Mouse (Mus musculus) telencephalon, adult 2 months (tissue): ENCODE measurements around the gene Cul7.

Experiments
- DNase-seq: peaks from one replicate; pipeline ENCODE4 v3.0.0-alpha.2; 2011; ENCODE audit warnings: low read depth, low spot score

Cul7 gene

DNA sequence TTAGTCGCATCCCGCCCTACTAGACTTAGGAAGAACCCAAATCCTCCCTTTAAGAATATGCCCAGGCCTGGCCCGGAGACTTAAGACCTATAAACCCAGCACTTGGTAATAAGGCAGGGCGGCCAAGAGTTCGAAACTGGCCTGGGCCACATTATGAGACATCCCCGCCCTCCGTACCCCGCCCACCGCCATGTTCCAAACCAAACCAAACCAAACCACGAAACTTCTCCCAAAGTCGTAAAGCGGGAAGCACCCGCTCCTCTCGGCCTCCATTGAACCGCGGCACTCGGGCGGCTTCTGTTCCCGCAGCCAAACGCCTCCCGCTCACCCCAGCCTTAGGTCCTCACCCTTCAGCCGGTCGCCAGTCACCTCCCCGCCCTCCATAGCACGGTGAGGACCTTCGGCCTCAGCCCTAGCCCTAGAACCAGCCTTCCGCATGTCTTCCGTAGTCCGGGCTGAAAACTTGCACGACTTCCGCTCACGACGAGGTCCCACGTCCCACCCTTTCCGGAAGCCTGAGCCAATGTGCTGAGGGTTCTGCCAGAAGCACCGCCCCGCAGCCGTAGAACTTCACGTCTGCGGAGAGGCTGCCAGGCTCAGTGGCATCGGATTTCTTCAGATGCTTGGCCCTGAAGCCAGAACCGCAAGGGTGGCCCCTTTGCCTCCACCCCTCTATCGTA is 23.9 kb downstream of the Cul7 start, which contains the start of gene Rrp36:
Rrp36 (minus strand) TSS at position 503 of the 680 bp plus-strand sequence.
- peak; percentile 88 for DNase-seq

GRCm38 (mm10) chr17:46674530-46675283 is 24.6 kb downstream of the Cul7 start:
- no peak for DNase-seq

- no peak for DNase-seq
Observed at GRCm38 (mm10) chr17:46678416-46678815, 28.3 kb downstream of the Cul7 start, which contains the start of gene Mea1. Gene Mea1 (plus strand): TSS chr17:46678793.

DNA sequence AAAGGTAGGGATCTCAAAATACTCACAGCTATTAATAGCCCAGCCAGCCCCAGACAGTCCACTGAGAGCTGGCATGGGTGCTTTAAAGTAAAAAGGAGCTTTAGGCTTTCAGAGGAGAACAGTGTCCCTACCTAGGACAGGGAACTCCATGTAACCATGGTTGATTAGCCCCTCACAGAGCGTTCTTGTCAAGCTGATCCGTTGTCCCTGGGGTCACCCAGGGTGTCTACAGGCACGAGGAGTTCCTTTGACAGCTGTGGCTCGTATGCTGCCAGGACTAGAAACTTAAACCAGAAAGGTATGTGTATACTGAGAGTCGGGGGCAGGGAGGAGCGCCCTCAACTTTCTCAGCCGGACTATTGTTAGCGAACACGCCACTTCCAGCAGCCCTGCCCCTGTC is 28.8 kb downstream of the Cul7 start:
- no peak for DNase-seq

GRCm38 (mm10) chr17:46679843-46680759 is 30.0 kb downstream of the Cul7 start:
- no peak for DNase-seq

DNA sequence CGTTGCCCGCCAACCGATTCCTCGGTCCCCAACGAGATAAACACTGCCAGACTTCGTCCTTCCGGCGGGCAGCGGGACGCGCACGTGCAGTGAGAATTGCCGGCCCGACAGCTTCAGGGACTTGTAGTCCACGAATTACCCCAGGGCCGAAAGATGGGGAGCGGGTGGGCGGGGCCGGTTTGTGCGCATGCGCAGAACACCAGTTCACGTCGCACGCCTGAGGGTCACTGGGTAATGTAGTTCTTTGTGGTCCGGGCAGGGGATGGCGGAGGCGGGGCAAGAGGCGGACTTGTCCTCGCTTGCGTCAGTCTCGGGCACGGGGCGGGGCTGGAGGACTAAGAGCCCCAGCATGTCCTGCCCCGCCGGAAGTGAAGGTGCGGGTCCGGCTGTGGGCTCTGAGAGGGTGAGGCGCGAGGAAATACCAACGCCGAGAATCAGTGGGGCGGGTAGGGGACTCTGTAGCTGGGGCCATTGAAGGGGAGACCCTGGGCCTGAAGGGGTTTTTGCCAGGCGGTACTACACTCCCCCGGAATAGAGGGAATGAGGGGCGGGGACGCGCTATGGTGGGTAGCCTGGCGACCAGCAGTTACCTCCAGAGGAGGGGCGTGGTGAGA is 30.7 kb downstream of the Cul7 start, which contains the start of gene Klhdc3:
Klhdc3 (minus strand) TSS at position 155 of the 614 bp plus-strand sequence.
- DNase-seq, result peak; percentile 99

GRCm38 (mm10) chr17:46681466-46682118 is 31.5 kb downstream of the Cul7 start:
- DNase-seq, result no peak

DNA sequence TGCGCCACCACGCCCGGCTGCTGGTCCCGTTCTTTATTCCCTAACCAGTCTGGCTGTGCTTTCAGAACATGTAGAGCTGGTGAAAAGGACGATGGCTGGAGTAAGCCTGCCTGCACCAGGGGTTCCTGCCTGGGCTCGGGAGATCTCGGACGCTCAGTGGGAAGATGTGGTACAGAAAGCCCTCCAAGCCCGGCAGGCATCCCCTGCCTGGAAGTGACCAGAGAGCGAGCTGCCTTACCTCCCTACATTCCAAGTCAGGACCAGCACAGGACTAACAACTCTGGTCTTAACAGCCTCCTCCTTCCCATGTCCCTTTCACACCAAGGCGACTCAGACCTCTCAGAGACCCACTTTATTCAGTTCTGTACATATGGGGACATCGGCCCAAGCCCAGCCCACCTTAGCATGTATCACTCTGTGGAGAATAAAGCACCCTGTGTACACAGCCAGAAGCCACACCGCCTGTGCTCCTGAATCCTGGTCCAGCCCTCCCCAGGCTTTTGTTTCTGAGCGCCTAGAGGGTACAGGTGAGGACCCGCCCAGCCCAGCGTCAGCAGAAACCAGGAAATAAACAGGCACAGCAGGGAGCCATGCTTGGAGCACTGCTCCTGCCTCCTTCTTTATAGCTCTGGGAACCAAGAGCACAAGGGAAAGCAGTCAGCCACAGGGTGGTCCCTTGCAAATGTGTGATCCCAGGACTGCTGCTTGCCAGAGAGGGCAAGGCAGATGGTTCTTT is 32.7 kb downstream of the Cul7 start:
- DNase-seq, result no peak

GRCm38 (mm10) chr17:46685913-46686312 is 35.8 kb downstream of the Cul7 start:
- DNase-seq, result no peak

GRCm38 (mm10) chr17:46690665-46691064 is 40.5 kb downstream of the Cul7 start:
- no peak for DNase-seq

DNA sequence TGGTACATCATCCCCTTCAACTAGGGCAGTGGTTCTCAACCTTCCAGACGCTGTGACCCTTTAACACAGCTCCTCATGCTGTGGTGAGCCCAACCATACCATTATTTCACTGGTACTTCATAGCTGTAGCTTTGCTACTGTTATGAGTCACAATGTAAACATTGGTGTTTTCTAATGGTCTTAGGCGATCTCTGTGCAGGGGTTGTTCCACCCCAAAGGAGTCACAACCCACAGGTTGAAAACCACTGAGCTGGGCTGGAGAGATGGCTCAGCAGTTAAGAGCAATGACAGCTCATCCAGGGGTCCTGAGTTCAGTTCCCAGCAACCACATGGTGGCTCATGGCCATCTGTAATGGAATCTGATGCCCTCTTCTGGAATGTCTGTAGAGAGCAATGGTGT is 41.3 kb downstream of the Cul7 start:
- DNase-seq, result no peak

GRCm38 (mm10) chr17:46694517-46695063 is 44.5 kb downstream of the Cul7 start:
- no peak for DNase-seq

DNA sequence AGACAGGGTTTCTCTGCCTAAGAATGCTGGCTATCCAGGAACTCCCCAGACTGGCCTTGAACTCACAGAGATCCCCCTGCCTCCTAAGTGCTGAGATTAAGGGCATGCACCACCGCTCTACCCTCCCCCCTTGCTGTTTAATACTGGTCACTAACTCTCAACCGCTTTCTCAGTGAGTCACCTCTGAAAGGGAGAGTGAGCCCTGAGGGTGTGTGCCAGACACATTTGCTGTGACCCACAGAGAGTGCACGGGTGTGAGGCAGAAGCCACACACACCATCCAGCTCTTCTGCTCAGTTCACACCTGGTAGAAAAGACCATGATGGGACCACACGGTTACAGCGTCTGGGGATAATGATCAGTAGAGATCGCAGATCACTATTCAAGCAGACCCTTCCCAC is 48.4 kb downstream of the Cul7 start:
- no peak for DNase-seq

DNA sequence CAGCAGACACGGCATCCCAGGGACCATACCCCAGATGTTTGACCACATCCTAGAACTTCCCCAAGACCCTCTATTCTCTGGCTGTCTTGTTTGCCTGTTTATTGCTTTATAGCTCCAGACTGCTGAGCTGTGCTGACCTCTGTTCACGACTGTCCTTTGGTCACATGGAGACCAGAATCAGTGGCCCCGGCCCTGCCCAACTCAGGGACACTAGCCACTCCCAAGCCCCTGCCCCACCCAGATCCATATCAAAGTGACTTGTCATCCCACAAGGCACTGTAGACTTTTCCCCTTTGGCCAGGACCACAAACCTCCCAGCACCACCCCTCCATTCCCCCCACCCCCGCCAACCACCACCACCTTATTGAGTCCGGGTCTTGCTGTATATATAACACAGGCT is 49.1 kb downstream of the Cul7 start:
- DNase-seq, result no peak

DNA sequence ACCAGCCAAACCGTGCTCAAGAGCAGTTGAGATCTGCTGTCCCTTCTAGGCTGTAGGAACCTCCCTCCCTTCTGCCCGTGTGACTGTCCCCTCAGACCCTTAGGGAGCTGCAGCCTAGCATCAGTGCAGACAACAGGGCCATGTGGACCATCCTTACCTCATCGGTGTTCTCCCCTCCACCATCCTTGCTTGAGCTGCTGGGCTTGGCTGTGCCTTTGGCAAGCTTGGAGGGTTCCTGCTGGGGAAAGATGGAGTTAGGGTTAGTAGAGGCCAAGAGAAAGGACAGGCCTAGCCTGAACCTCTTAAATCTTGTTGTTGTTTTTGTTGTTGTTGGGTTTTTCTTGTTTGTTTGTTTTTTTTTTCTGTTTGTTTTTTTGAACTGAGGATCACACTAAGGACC is 49.8 kb downstream of the Cul7 start:
- DNase-seq, result no peak

- no peak for DNase-seq
Observed at GRCm38 (mm10) chr17:46701489-46701888, 51.4 kb downstream of the Cul7 start.

- no peak for DNase-seq
Observed at GRCm38 (mm10) chr17:46702100-46702499, 52.0 kb downstream of the Cul7 start.

GRCm38 (mm10) chr17:46702506-46702905 is 52.4 kb downstream of the Cul7 start:
- no peak for DNase-seq

GRCm38 (mm10) chr17:46703971-46704886 is 54.1 kb downstream of the Cul7 start:
- no peak for DNase-seq
